Mouse (Mus musculus): Measurements from ENCODE around the gene Tmem101. TPM values are rescaled to one million over a fixed set of nuclear protein-coding genes. Genes with fewer than 3 reads are reported as not detected.

Tmem101 gene
- polyA plus RNA-seq, 1 experiment from 2014 or later, result 12.8 TPM

DNA sequence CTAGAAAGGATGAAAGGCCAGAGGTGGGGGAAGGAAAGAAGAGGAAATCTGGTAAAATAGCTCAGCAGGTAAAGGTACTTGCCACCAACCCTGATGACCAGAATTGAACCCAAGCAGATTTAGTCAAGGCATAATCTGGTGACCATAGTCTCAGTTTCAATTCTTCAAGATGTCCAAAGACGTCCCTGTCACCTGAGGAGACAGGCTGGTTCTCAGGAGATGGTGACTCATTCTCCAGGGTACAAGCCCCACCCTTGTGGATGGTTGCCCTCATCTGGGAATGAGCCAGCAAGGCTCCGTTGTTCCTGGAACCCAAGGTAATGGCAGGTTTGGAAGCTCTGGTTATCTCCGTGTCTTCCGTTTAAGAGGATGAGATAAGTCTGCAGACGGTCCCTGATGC, 44.6 kb downstream of the Tmem101 start:
- peaks cover 15% of the 10 kb centered on the region for H3K4me1 ChIP-seq (replicated peaks)
- DNase-seq (no peak), ATAC-seq (ENCODE audit: low read depth) (no peak)
- no peak overlapping the region for H3K9ac ChIP-seq
- H3K27ac ChIP-seq, result no peak overlapping the region
- no peaks in the 10 kb centered on the region for H3K9me3 ChIP-seq (replicated peaks)
- no peak overlapping the region for H3K4me2 ChIP-seq
- WGBS (ENCODE audit: insufficient replicate concordance), result 44% methylated on average over 5 of the region's 5 CpGs
- no peaks in the 10 kb centered on the region for H3K36me3 ChIP-seq
- peaks cover 65% of the 10 kb centered on the region for H3K27me3 ChIP-seq
- no peak overlapping the region for H3K4me3 ChIP-seq (replicated peaks)

DNA sequence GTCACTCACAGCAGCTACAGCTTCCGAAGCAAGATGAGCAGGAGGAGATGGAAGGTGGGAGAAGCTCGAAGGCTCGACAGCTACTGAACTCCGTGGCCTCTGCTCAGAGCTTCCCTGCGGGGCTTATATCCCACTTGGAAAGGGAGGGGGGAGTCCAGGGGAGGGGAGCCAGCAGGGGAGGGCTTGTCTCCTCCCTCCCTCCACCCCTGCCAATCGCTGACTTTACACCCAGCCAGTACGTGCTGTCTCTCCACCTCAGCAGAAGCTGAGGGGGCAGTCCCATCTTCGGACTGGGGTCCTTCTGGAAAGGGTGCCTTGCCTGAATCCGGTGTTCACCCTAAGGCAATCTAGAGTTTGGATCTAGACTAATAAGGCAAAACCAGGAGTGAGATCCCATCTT, 48.5 kb downstream of the Tmem101 start, which contains the start of gene Pyy:
TSS of gene Pyy (minus strand) at position 101 of the 400 bp plus-strand sequence.
- peaks cover 12% of the 10 kb centered on the region for H3K4me1 ChIP-seq (replicated peaks)
- no peaks in the 10 kb centered on the region for H3K36me3 ChIP-seq
- H3K9ac ChIP-seq, result no peak within 1 kb of the TSS
- H3K4me3 ChIP-seq (replicated peaks), result no peak within 1 kb of the TSS
- H3K27me3 ChIP-seq, result peaks cover 88% of the 10 kb centered on the region
- DNase-seq, result no peak
- no peaks in the 10 kb centered on the region for H3K9me3 ChIP-seq (replicated peaks)
- H3K27ac ChIP-seq, result no peak within 1 kb of the TSS
- ATAC-seq (ENCODE audit: low read depth), result no peak
- H3K4me2 ChIP-seq, result 0 out of 2 replicates have a peak within 1 kb of the TSS, but pooled peaks have one; percentile 10
- WGBS (ENCODE audit: insufficient replicate concordance), result 12% methylated on average over 9 of the region's 9 CpGs

DNA sequence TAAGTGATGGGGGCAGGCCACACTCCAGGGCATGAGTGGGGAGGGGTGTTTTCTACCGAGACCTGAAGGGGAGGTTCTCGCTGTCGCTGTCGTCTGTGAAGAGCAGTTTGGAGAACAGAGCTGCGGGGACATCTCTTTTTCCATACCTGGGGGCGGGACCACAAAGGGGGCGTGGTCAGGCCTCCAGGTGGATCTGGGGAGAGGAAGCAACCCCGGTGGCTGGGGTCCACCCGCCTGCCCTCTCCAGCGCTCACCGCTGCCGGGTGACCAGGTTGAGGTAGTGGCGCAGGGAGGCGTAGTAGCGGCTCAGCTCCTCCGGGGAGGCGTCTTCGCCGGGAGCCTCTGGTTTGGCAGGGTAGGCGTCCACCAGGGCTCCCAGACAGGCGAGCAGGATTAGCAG, 49.3 kb downstream of the Tmem101 start:
- Histone ChIP-seq H3K9ac (no peak overlapping the region), H3K36me3 (no peaks in the 10 kb centered on the region), H3K27ac (no peak overlapping the region), H3K4me1 (replicated peaks) (peaks cover 21% of the 10 kb centered on the region), H3K4me2 (0 out of 2 replicates have a peak overlapping the region, but pooled peaks have one; percentile 10), H3K4me3 (replicated peaks) (no peak overlapping the region), H3K27me3 (peaks cover 95% of the 10 kb centered on the region), H3K9me3 (replicated peaks) (no peaks in the 10 kb centered on the region)
- 4% methylated on average over 21 of the region's 21 CpGs for WGBS (ENCODE audit: insufficient replicate concordance)
- ATAC-seq (ENCODE audit: low read depth) (no peak), DNase-seq (no peak)

Other genes starting within 250 kb of the Tmem101 start
- 0.06 TPM in 1 of 2 replicates, not detected in the other for gene Sost, start 189.4 kb downstream of the Tmem101 start, polyA plus RNA-seq (2015; fragmentation: Nextera tagmentation; extraction: Ambion mirVana)
- gene Cfap97d1, start 172.1 kb downstream of the Tmem101 start, polyA plus RNA-seq (2015; fragmentation: Nextera tagmentation; extraction: Ambion mirVana), result not detected in 2 replicates
- 9.8 and 11.2 TPM in 2 replicates for gene Dusp3, start 169.4 kb downstream of the Tmem101 start, polyA plus RNA-seq (2015; fragmentation: Nextera tagmentation; extraction: Ambion mirVana)
- 0.24 and 0.36 TPM in 2 replicates for gene Mpp3, start 127.9 kb downstream of the Tmem101 start, polyA plus RNA-seq (2015; fragmentation: Nextera tagmentation; extraction: Ambion mirVana)
- 0.51 and 0.63 TPM in 2 replicates for gene Cd300lg, start 114.9 kb downstream of the Tmem101 start, polyA plus RNA-seq (2015; fragmentation: Nextera tagmentation; extraction: Ambion mirVana)
- 10.2 and 13.3 TPM in 2 replicates for gene Mpp2, start 67.9 kb downstream of the Tmem101 start, polyA plus RNA-seq (2015; fragmentation: Nextera tagmentation; extraction: Ambion mirVana)
- gene Ppy, start 55.1 kb downstream of the Tmem101 start, polyA plus RNA-seq (2015; fragmentation: Nextera tagmentation; extraction: Ambion mirVana), result not detected in 2 replicates
- not detected in 2 replicates for gene Pyy, start 48.6 kb downstream of the Tmem101 start, polyA plus RNA-seq (2015; fragmentation: Nextera tagmentation; extraction: Ambion mirVana)
- 8.7 and 11.2 TPM in 2 replicates for gene Nags, start 10.9 kb downstream of the Tmem101 start, polyA plus RNA-seq (2015; fragmentation: Nextera tagmentation; extraction: Ambion mirVana)
- 92.6 and 95.3 TPM in 2 replicates for gene Lsm12, start 28.9 kb upstream of the Tmem101 start, polyA plus RNA-seq (2015; fragmentation: Nextera tagmentation; extraction: Ambion mirVana)
- 14.0 and 14.4 TPM in 2 replicates for gene G6pc3, start 33.2 kb upstream of the Tmem101 start, polyA plus RNA-seq (2015; fragmentation: Nextera tagmentation; extraction: Ambion mirVana)
- 12.8 and 12.9 TPM in 2 replicates for gene Hdac5, start 73.8 kb upstream of the Tmem101 start, polyA plus RNA-seq (2015; fragmentation: Nextera tagmentation; extraction: Ambion mirVana)
- gene BC030867, start 92.5 kb upstream of the Tmem101 start, polyA plus RNA-seq (2015; fragmentation: Nextera tagmentation; extraction: Ambion mirVana), result 14.6 and 16.4 TPM in 2 replicates
- gene Asb16, start 112.3 kb upstream of the Tmem101 start, polyA plus RNA-seq (2015; fragmentation: Nextera tagmentation; extraction: Ambion mirVana), result 0.06 and 0.08 TPM in 2 replicates
- 22.8 and 24.9 TPM in 2 replicates for gene Tmub2, start 128.5 kb upstream of the Tmem101 start, polyA plus RNA-seq (2015; fragmentation: Nextera tagmentation; extraction: Ambion mirVana)
- gene Atxn7l3, start 140.2 kb upstream of the Tmem101 start, polyA plus RNA-seq (2015; fragmentation: Nextera tagmentation; extraction: Ambion mirVana), result 4.6 and 4.9 TPM in 2 replicates
- gene Ubtf, start 163.3 kb upstream of the Tmem101 start, polyA plus RNA-seq (2015; fragmentation: Nextera tagmentation; extraction: Ambion mirVana), result 70.0 and 81.5 TPM in 2 replicates
- 734 and 914 TPM in 2 replicates for gene Slc4a1, start 209.8 kb upstream of the Tmem101 start, polyA plus RNA-seq (2015; fragmentation: Nextera tagmentation; extraction: Ambion mirVana)
- gene Rundc3a, start 237.0 kb upstream of the Tmem101 start, polyA plus RNA-seq (2015; fragmentation: Nextera tagmentation; extraction: Ambion mirVana), result 1.5 and 1.7 TPM in 2 replicates

All from liver, embryonic 13.5 days (tissue).